Mouse (Mus musculus) spleen, adult 12 weeks (tissue): ENCODE measurements around the gene a.
A peak's percentile ranks its signal among the peaks of the same experiment; 100 is the strongest.
"Not testable (repeated sequence)": the region's sequence is repeated elsewhere in the genome, so short reads cannot be mapped to it uniquely, and the experiment has no call there.

Source experiments
- DNase-seq: peaks from one replicate; pipeline ENCODE4 v3.0.0; 2022; ENCODE audit warnings: low spot score

a gene

DNA sequence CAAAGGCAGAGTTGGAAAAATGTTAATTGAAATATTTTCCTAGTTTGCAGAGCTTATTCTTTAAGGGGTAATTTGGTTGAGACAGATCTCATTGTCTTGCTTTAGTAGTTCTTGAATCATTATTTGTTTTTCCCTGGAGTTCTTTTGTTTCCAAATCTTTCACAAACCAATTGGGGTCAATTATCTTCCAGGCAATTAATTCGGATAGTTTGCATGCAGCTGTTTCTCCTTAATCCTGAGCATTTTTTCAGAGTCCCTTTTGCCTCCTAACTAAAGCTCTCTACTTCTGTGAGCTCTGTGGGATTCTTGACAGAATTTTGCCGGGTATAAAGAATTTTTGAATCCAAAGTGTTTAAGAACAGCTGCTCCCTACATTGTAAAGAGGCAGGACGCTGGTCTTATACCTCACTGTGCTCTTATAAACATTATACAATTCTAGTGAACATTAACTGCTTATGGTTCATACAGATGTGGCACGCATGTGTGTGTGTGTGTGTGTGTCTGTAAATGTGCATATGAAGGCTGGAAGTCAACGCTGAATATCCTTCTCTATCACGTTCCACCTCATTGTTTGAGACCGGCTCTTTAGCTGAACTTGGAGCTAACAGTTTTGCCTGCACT lies 134.3 kb downstream of the a start:
- DNase-seq: no peak

DNA sequence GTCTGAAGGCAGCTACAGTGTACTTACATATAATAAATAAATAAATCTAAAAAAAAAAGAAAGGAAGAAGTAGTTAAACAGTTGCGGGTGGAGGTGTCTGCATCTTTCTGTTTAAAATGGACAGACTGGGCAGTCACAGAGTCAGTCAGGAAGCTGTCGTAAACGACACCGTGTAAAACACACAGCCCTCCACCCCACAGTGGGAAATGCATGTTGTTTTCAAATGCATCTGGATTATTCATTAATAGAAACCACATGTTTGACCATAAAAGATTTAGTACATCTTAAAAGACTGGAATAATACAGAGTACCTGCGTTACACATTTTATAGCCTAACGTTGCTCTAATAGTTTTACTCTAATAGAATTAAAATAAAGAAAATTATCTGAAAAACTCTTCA lies 135.6 kb downstream of the a start:
- no peak for DNase-seq

- DNase-seq: no peak
These were observed 137.1 kb downstream of the a start for GRCm38 (mm10) chr2:154928298-154928697.

DNA sequence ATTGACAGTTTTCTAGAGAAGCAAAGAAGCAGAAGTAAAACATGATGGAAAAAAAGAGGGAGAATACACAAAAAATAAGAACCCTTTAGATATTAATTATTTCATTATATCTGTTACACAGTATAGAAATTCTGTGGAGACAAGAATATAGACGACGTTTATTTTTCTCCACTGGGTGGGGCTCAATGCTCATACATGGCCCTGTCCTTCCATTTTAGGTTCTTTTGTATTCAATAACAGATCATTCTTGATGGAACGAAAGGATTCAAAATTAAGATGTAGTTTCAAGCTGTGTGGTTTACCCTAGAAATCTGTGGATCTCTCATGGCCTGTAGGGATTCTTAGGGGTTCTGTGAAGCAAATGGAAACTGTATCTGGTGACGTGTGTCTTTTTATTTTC lies 142.7 kb downstream of the a start:
- no peak for DNase-seq

- no peak for DNase-seq
These were observed 144.9 kb downstream of the a start for GRCm38 (mm10) chr2:154936106-154936505.

DNA sequence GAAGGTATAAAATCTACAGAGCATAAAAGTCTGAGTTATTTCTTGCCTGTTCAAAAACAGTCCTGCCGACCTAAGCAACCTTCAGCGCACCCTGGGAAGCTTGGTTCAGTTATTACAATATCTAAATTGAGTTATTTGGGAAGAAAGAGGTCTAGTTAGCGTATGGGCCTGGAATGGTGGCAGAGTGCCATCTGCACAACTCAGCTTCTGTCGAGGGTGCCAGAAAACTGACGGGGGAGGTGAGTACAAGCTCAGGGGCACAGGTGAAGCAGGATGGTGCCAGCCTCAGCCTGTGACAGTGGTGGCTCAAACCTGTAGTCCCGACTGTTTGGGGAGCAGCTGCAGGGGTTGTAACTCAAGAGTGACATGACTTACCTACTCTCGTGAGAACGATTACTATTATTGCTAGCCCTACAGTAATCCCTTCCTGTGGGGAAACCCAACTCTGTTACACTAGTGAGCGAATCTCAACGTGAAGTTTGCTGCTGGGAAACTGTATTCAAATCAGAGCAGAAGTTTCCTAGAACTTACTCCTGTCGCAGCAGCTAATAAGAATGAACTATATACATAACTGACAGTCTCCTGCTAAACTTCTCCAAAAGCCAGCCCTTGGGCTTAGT lies 145.4 kb downstream of the a start:
- DNase-seq: no peak

DNA sequence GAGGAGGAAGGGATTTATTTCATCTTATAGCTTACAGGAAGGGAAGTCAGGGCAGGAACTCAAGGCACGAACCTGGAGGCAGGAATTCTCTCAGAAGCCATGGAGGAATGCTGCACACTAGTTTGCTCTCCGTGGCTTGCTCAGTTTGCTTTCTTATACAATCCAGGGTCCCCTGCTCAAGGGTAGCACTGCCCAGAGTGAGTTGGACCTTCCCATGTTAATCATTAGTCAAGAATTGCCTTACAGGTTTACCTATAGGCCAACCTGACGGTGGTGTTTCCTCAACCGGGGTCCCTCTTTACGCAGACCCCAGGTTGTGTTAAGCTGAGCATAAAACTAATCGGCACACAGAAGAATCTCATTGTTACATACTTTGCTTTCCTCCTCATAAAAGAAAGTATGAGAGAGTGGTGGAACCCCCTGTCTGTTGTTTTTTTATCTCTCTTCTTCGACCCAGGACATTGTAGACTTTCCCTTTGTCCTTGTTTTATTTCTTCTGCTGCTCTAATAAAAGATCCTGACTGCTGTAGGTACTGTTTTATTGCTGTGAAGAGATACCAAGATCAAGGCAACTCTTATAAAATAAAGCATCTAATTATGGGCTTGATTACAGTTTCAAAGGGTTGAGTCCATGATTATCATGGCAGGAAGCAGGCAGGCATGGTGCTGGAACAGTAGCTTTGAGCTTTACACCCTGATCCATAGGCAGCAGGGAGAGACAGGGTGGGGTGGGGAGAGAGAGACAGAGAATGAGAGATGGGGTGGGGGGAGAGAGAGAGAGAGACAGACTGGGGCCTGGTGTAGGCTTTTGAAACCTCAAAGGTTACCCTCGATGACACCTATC lies 146.6 kb downstream of the a start:
- no peak for DNase-seq

- DNase-seq: no peak
These were observed 150.8 kb downstream of the a start for GRCm38 (mm10) chr2:154941952-154942351.

DNA sequence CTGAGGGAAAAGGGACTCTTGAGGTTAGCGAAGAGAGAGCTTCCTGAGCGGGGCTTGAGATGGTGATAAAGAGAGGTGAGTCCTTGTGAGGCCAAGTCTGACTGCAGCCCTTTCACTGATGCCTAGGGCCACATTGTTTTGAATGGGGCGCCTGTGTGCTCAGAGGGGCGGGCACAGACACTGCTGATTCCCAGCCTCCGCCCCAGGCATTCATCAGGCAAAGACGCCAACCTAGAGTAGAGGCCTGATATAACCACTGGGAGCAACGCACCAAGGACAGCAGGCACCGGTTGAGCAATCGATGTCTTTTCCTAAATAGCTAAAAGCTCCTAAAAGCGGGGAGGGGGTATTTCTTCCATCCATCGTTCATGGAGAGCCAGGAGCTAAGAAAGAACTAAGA lies 151.3 kb downstream of the a start:
- DNase-seq: no peak

DNA sequence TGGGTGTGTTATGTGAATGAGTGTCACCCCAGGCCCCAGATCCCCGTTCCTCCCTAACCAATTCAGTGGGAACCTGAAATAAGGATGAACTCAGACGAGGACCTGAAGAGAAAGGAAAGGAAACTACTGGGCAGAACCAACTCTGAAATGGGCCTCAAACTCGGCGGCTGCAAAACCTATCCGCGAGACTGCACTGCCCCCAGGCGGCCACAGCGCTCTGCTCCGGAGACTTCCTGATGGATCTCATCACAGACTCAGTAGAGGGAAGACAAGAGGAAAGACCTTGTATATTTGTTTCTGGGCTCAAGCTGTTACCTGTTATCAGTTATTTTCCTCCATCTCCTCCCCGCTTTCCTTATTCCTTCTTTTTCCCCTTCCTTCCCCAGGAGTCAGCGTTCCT lies 151.9 kb downstream of the a start:
- peak; percentile 22 for DNase-seq

GRCm38 (mm10) chr2:154946921-154947320 lies 155.7 kb downstream of the a start:
- DNase-seq: no peak

DNA sequence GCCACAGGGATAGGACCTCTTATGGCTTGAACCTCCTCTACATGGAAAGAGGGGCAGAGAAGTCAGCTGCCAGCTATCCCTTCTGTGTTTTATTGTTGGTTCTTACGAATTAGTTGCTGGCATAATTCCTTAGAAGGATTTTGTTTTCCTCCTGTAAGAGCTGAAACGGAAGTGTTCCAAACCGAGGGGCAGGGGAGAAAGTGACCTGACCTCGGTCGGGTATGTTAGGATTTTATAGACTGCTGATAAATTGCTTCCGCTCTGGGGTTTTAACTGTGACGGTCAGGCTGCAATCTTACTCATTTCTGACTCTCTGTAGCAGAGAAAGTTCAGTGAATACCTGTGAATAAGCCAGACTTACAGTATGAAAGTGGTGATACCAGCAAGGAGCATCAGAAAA lies 158.2 kb downstream of the a start:
- no peak for DNase-seq

GRCm38 (mm10) chr2:154949877-154950276 lies 158.7 kb downstream of the a start:
- no peak for DNase-seq

DNA sequence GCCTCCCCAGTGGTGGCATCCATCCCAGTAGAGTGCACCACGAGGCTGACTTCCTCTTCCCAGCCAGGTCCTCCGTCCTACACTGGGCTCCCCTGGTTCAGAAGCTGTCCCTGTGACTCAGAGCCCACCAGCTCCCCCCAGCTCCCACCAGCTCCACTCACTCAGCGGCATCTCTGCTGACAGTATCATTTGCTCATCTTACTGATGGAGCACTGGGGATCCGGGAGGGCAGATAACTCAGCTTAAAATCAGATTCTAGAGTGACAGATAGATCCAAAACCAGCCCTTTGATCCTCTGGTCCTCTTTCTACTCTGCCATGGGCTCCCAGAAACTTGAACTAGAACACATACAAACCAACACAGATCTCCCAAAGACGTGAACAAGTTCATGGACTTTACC lies 159.4 kb downstream of the a start:
- no peak for DNase-seq

GRCm38 (mm10) chr2:154959486-154959885 lies 168.3 kb downstream of the a start:
- no peak for DNase-seq

DNA sequence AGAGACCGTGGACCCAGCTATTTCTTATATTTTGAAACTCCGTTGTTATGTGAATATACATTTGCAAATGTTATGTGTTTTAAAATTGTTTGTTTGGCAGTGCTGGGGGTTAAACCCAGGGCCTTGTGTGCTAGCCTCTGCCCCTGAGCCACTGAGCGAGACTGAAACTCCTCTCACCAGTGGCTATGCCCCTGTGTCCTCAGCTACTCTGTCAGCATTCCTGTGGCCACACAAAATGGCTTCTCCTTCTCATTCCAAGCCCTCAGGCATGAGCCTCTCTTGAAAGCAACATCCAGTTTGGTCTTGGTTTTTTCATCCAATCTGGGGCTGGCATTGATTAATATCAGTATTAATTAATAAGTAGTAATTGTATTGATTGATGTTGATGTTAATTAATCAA lies 168.7 kb downstream of the a start:
- DNase-seq: no peak

- no peak for DNase-seq
These were observed 172.0 kb downstream of the a start for GRCm38 (mm10) chr2:154963176-154963575.

- not testable (repeated sequence) for DNase-seq
These were observed 178.7 kb downstream of the a start for GRCm38 (mm10) chr2:154969740-154970397.

- no peak for DNase-seq
These were observed 180.9 kb downstream of the a start for GRCm38 (mm10) chr2:154971919-154972692.

DNA sequence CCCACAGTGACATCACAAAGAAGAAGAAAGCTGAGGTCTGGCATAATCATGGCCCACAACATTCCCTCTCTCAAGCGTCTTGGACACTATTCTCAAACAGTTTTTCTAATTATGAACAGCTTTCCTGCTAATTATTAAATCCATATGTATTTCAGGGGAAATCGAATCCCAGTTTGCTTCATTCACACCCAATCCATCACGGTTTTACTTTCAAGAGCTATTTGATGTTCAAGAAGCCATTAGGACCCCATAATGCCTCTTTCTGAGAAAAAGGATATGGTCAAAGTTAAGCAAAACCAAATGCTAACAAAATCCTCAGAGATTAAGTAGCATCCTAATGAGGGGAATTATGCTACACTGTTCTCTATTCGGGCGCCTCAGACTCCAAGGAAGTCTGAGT lies 181.8 kb downstream of the a start:
- no peak for DNase-seq

- DNase-seq: no peak
These were observed 195.4 kb downstream of the a start for GRCm38 (mm10) chr2:154986609-154987008.

DNA sequence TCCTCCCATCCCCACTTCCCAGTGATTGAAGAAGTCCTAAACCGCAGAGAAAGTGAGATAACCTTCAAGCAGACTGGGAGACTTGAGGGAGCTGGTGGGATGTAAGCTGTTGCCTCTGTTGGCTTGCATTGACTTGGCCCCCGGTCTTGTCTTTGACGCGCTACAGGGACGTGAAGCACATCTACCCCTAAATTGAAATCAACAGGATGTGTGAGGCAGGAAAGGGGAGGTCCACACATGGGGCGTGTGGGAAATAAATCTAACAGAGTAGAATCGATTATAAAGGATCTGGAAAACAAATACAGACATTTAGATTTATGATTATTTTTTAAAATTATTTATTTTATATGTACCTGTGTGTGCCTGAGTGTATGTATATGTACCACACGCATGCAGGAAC lies 200.2 kb downstream of the a start:
- DNase-seq: no peak
